Mouse (Mus musculus) erythroblast, adult 5-6 weeks (primary cell): ENCODE results near the gene Wdr73. TPM values are rescaled to one million over a fixed set of nuclear protein-coding genes. Genes with fewer than 3 reads are reported as not detected.
"Not testable (repeated sequence)": the region's sequence is repeated elsewhere in the genome, so short reads cannot be mapped to it uniquely, and the experiment has no call there.

Experiments used
- ATAC-seq: replicated peaks from 2 replicates; pipeline ENCODE4 v1.8.0; 2016; ENCODE audit warnings: moderate number of reproducible peaks, mild to moderate bottlenecking, moderate TSS enrichment, inconsistent platforms; ENCODE audit not compliant: poor library complexity, low FRiP score, severe bottlenecking
- total RNA-seq, 2 experiments: library from RNA; stranded (forward) in 1 of 2; stranded (reverse) in 1 of 2; fragments of 150-400 nt in 1 of 2; fragments of 200-764, 138-1000 nt in 1 of 2; gene quantifications; 2 replicates each; pipeline versions ENCODE4 v1.2.3 to v1.2.4; 2015 to 2017; ENCODE audit warnings: low replicate concordance in 2 of 2

The Wdr73 gene
- total RNA-seq (2015; ENCODE audit: low replicate concordance) = 6.7 and 9.0 TPM in 2 replicates
- total RNA-seq (2017; ENCODE audit: low replicate concordance) = 3.2 and 10.3 TPM in 2 replicates

- peak; percentile 95 for ATAC-seq
Measured at GRCm38 (mm10) chr7:80900944-80901501, at the start of gene Wdr73. TSS of gene Wdr73 (minus strand) at chr7:80901269.

GRCm38 (mm10) chr7:80947445-80948350 is 46.6 kb upstream of the Wdr73 start, which contains the start of gene Sec11a:
TSS of gene Sec11a (minus strand) at chr7:80947780.
- ATAC-seq = peak; percentile 99

GRCm38 (mm10) chr7:80939808-80940207 is 38.7 kb upstream of the Wdr73 start:
- no peak for ATAC-seq

- not testable (repeated sequence) for ATAC-seq
Measured at GRCm38 (mm10) chr7:80937304-80937666, 36.2 kb upstream of the Wdr73 start.

GRCm38 (mm10) chr7:80936617-80937303 is 35.7 kb upstream of the Wdr73 start:
- ATAC-seq = peak; percentile 21; the same call in 1 of the 2 replicates

GRCm38 (mm10) chr7:80935834-80936233 is 34.8 kb upstream of the Wdr73 start:
- ATAC-seq = no peak

- no peak for ATAC-seq
Measured at GRCm38 (mm10) chr7:80932777-80933176, 31.7 kb upstream of the Wdr73 start.

GRCm38 (mm10) chr7:80931618-80932207 is 30.6 kb upstream of the Wdr73 start:
- no peak for ATAC-seq

- ATAC-seq = no peak
Measured at GRCm38 (mm10) chr7:80923165-80923564, 22.1 kb upstream of the Wdr73 start.

GRCm38 (mm10) chr7:80919647-80920008 is 18.6 kb upstream of the Wdr73 start:
- no peak for ATAC-seq

GRCm38 (mm10) chr7:80918982-80919646 is 18.0 kb upstream of the Wdr73 start:
- ATAC-seq = 0 out of 2 replicates have a peak, but pooled peaks have one; percentile 37

GRCm38 (mm10) chr7:80917916-80918465 is 16.9 kb upstream of the Wdr73 start:
- no peak for ATAC-seq

- ATAC-seq = no peak
Measured at GRCm38 (mm10) chr7:80912496-80912895, 11.4 kb upstream of the Wdr73 start.

GRCm38 (mm10) chr7:80911053-80911452 is 10.0 kb upstream of the Wdr73 start:
- peak; percentile 61; the same call in 1 of the 2 replicates for ATAC-seq

GRCm38 (mm10) chr7:80904921-80905515 is 3.9 kb upstream of the Wdr73 start, which contains the start of gene Nmb:
TSS of gene Nmb (minus strand) at chr7:80905076.
- ATAC-seq = peak; percentile 45; the same call in 1 of the 2 replicates

GRCm38 (mm10) chr7:80903625-80904422 is 2.8 kb upstream of the Wdr73 start:
- ATAC-seq = no peak

- 0 out of 2 replicates have a peak, but pooled peaks have one; percentile 18 for ATAC-seq
Measured at GRCm38 (mm10) chr7:80901541-80902274, 639 bp upstream of the Wdr73 start.
